Mouse (Mus musculus): ENCODE measurements around the gene Rpn1.
"Not testable (repeated sequence)": the region's sequence is repeated elsewhere in the genome, so short reads cannot be mapped to it uniquely, and the experiment has no call there.

The Rpn1 gene

DNA sequence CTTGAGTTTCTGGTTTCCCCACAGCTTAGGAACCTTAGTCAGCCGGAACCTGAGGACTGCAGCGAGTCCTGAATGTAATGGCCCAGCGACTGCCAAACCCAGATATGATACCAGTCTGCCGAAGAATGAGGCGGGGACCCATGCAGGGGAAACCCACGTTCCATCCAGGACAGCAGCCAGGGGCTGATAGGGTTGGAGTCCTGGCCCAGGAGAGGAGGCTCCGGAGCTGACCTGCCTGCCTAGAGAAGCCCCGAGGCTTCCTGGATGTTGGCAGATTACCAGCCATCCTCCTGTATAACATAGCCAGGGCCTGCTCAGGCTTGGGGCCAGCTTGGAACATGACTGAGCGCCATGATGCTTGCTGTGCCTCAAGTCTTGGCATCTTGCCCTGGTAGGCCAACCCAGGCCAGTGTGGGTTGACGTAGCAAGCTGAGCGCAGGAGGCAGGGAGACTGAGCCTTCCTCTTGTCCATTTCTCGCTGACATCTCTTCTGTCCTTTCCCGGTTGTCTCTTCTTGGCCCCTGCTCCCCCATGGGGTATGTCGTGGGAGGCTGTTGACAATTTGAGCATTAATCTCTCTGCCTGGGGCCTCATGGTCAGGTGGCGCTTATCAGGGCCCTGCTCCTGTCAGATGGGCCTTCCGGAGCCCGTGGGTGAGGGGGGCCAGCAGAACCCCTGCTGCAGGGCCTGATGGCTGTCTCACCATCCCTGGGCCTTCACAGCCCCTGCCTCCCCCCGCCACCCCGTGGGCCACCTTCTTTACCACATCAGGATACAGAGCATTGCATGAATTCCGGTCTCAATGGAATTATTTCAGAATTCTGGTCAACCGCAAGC is 32.3 kb downstream of the Rpn1 start:
- intact Hi-C loops (cut with DNase I), result no loop called here

DNA sequence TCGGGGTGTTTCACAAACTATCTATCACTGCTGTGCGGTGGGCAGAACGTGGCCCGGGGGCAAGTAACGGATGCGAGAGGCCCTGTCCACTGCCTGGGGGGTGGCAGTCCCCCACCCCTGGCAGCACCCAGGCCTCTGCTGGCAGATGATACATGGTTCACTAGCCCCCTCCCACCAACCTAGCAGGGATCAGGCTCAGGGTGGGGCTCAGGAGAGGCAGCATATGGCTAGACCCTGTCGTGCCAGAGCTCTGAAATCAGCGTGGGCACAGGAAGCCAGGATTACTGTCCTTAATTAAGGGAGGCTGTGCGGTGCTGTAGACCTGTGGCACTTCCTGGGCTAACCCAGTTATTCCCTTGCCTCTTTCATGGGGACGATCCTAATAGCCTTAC is 32.9 kb downstream of the Rpn1 start:
- intact Hi-C loops (cut with DNase I), result no loop called here

DNA sequence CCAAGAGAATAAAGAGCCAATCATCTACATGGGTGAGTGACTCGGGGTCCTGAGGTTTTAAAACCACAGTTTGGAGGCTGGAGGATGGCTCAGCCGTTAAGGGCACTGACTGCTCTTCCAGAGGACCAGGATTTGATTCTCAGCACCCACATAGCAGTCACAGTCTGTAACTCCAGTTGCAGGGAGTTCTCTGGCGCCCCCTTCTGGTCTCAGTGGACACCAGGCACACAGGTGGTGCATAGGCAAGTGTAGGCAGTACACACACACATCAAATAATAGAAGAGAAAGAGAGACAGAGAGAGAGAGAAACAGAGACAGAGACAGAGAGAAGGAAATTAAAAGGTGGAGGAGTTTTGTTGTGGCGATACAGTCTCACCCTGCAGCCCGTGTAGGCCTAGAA is 35.0 kb downstream of the Rpn1 start:
- intact Hi-C loops (cut with DNase I), result no loop called here

DNA sequence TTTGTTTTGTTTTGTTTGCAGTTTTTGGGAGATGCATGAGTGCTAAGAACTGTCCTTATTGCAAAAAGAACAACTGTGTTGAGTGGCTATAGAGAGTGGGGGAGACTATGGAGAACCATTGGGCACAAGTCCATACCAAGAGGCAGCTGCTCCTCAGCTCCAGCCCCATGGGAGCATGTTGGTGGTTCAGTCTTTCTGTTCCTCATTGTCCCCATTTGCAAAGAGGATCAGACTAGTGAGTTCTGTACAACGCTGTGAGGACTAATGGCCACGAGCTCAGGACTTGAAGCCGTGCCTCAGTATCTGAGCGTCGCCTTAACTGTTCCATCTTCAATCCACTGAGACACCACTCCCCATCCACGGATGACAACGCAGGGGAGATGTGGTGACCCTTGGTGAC is 36.5 kb downstream of the Rpn1 start:
- intact Hi-C loops (cut with DNase I), result loop anchor here (5.0 kb wide), 1 partner anchor 66 kb away; no protein-coding TSS in a partner anchor

DNA sequence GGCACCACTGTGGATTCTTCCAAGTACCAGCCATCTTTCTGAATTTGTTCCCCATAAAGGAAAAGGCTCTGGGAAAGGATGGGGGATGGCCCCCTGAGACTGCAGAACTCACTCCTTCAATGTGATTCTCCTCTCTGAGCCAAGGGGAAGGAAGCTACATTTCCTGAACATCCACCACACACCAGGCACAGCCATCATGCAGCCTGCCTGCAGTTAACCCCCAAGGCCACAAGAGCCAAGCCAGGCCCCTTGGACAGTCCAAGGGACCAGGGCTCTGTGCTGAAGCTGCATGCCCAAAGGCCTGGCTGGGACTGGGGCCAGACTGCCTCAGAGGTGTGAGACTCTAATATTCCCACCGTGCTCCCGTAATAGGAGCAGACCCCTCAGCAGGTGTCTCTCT is 37.5 kb downstream of the Rpn1 start:
- intact Hi-C loops (cut with DNase I), result loop anchor here (5.0 kb wide), 1 partner anchor 66 kb away; no protein-coding TSS in a partner anchor

DNA sequence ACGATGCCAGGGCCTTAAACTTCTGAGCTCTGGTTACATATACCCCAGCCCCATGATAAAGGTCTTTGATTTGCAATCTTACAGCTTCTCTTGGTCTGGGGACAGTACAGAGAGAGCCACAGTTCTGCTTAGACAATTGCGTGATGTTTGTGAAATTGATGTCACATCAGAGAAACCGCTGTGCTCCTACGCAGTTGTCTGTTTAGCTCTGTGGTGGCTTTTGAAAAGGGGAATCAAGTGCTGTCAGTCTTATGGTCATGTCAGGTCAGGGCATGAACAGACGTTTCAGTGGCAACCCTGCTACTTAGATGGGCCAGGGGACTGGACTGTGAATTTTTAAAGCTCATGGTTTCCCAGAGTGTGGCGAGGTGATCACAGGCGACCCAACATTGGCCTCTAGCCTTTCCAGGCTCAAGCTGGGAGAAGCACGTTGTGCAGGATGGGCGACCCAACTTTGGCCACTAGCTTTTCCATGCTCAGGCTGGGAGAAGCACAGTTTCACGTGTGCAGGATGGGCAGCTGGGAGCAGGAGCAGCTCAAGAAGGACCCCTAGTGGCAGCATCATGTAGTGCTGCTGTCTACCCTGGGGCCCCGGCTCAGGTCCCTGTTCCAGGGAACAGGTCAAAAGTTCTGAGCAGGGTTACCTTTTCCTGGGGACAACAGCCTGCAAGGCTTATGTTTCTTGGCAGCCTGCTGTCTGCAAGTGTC is 39.0 kb downstream of the Rpn1 start:
- intact Hi-C loops (cut with DNase I), result loop anchor here (5.0 kb wide), 1 partner anchor 64 kb away; no protein-coding TSS in a partner anchor

DNA sequence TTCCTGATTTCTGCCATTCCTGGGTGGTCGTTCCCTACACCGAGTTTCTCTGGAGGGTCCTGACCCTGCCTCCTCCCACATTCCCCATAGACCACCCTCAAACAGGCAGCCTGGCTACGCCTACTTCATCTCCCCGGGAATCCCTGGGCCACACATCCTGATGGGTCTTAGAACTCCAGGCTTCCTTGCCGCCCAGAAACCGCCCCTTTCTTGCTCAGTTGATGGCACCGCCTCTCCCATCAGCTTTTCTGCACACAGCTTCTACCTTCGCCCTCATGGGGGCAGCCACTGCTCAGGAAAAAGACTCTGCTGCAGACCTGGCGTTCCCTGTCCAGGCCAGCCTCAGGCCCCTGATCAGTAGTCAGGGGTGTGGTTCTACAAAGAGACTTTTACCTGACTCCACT is 39.6 kb downstream of the Rpn1 start:
- intact Hi-C loops (cut with DNase I), result loop anchor here (5.0 kb wide), 1 partner anchor 63 kb away; no protein-coding TSS in a partner anchor

DNA sequence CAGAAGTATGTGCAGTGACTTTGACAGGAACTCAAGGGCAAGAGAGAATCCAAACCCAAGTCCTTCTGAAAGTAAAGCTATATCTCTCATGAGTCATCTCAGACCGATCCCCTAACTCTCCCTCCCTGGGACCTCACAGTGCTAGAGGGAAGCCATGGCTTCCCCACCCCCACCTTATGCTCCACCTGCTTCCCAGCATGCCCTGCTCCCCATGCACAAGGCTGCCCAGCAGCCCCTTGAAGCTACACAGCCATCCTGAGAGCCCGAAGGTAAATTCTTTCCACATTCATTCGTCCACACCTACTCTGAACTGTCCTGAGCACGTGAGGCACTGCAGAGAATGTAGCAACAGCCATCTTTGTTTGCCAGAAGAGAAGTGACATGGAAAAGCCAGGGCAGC is 40.3 kb downstream of the Rpn1 start:
- intact Hi-C loops (cut with DNase I), result loop anchor here (5.0 kb wide), 1 partner anchor 63 kb away; no protein-coding TSS in a partner anchor

DNA sequence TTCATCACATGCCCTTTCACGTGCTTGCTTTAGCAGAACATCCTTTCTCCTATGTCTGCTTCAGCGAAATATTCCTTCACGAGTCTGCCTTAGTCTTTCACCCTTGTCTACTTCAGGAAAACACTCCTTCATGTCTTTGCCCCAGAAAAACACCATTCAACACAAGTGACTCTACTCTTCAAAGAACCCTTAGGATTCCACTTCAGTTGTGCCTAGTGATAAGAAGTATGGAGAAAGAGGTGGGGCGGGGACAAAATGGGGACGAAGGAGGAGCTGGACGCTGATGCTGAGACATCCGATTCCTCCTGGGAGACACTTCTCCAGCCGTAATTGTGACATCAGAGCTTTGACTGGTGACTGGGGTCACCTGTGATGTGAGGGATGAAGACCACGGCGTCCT is 41.5 kb downstream of the Rpn1 start:
- intact Hi-C loops (cut with DNase I), result not testable (repeated sequence)

DNA sequence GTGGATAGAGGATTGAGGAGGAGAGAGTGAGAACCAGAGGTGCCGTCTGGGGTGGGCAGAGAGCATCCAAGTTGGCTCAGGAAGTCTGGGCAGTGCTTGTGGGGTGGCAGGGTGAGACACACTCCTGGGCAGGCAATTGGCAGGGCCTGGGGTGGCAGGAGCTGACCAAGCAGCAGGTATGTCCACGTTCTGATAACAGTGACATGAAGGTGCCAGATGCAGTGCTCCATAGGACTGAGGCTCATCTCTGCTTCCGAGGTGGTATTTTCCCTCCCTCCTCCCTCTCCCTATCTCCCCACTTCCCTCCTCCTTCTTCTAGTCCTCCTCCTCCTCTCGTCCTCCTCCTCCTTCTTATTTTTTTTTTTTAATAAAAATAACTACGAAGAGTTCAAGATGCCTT is 47.2 kb downstream of the Rpn1 start:
- intact Hi-C loops (cut with DNase I), result no loop called here

DNA sequence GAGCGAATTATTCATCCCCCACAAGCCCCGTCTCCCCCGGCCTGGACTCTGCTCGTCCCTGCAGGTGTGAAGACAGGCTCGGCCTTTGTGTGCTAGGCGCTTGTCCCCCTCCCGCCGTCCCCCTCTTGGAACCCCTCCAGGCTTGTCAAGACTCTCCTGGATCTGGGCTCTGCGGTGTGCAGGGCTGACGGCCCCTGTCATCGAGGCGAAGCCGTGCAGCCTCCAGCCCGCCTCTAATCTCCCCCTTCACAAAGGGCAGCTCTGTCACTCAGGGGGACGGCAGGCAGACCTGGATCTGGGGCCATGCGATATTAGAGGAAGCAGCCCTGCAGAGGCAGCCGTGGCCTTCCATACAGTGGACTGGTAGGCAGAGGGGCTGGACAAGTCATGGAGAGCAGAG is 47.8 kb downstream of the Rpn1 start:
- intact Hi-C loops (cut with DNase I), result no loop called here

DNA sequence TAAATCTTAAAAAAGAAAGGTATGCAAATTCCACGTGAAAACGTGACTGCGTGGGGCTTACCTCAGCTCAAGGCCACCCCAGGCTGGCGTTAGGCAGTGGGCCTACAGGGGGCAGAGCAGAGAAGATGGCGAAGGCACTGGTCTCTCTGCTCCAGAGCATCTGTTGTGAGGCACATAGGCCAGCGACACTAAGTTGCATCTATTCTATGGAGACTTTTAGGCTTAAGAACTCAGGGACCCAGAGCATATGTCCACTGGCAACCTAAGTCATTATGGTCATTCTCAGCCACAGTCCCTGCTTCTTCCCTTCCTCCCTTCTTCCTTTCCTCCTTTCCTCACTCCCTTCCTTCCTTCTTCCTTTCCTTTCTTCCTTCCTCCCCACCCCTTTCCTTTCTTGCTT is 48.8 kb downstream of the Rpn1 start:
- intact Hi-C loops (cut with DNase I), result no loop called here

DNA sequence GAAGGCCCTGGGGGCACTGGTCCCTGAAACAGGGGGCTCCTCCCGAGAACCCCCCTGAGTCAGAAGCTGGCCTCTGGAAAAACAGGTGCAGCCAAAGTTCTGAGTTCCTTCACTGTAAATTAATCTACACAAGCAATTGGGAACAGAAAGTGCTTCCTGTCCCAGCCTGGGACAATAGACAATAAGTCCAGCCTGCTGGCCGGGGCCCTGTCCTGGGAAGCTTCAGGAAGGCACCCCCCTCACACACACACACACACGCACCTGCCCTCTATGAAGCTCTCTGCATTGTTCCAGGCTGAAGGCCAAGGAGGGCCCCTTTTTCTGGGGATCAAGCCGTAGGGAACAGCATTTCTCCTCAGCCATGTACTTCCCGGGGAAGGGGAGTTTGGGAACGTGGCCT is 49.6 kb downstream of the Rpn1 start:
- intact Hi-C loops (cut with DNase I), result no loop called here

DNA sequence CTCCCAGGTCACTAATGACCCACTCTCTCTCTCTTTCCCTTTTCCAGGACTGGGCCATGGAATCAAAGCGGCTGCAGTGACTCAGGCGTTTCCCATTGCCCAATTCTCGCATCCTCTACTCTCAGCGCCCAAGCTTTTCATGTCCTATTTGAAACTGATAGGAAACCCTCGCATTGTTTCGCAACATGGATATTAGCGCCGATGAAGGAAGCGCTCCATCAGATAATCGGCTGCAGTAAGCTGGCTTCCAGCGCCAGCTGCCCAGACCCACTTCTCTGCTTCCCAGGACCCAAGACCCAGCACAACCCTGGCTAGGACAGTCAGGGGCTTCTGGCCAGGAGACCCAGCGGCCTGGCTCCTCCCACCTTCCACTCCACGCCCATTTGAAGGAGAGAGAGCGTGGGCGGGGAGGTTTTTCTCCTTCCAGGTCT is 51.9 kb downstream of the Rpn1 start:
- intact Hi-C loops (cut with DNase I), result no loop called here

DNA sequence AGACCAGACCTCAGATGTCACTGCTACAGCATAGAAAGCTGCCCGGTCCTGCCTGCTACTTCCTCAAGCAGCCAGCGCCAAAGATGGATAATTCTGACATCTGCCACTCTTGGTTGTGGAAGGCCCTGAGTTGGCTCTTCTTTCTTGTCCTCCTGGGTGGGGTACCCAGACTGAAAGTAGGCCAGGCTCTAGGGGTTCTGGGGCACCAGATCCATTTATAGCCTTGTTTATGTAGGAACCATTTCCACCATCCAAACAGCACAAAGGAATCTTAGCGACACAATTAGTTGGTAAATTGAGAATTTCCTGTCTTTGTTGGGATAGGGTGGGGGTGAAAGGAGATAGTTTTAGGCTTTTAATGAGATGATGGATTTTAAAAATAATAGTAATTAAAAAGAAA is 54.2 kb downstream of the Rpn1 start:
- intact Hi-C loops (cut with DNase I), result no loop called here

DNA sequence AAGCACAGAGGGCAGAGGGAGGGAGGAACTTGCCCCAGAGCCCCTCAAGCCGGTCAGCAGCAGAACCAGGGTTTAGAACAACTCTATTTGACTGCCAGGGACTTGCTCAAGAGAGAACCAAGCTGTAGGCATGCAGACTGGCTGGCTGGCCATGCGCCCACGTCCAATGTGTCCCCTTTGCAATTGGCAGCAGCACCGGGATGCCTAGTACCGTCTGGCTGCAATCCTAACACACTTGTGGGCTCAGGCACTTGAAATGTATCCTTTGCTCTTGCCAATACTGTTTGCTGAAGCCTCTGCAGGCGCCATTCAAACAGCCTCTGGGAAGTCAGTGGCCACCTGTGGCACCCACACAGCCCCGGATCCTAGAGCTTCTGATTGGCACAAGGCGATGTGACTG is 56.0 kb downstream of the Rpn1 start:
- intact Hi-C loops (cut with DNase I), result no loop called here

DNA sequence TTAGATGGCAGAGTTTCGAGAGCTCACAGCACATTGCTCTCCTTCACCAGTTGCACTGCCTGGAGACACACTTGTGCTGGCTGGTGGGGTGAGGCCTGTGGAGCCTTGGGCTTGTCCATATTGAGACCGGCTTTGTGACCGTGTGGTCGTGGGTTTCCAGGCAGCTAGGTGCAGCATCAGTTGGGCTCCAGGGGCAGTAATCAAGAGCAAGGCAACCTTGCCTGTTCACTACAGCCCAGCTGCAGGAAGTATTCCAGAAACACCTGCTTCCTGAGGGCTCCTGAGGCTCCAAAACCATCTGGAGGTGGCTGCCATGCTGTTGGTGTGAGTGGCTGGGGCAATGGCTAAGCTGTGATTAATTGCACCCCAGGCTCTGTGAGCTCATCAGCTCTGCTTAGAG is 61.5 kb downstream of the Rpn1 start:
- intact Hi-C loops (cut with DNase I), result no loop called here

DNA sequence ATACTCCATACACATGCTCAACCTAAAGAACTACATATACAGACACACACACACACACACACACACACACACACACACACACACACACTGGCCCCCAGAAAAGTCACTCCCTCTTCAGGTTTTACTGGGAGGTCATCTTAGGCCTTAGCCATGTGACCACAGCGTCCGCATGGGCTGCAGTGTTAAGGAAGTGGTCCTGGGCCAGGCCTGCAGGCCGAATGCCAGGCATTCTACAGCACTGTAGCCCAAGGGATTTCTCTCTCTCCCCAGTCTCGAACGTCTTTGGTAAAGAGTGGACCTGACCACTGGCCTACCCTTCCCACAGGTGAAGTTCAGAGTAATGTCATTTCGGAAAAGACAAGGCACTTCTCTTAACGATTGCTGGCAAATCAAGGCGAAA is 62.3 kb downstream of the Rpn1 start:
- intact Hi-C loops (cut with DNase I), result no loop called here

DNA sequence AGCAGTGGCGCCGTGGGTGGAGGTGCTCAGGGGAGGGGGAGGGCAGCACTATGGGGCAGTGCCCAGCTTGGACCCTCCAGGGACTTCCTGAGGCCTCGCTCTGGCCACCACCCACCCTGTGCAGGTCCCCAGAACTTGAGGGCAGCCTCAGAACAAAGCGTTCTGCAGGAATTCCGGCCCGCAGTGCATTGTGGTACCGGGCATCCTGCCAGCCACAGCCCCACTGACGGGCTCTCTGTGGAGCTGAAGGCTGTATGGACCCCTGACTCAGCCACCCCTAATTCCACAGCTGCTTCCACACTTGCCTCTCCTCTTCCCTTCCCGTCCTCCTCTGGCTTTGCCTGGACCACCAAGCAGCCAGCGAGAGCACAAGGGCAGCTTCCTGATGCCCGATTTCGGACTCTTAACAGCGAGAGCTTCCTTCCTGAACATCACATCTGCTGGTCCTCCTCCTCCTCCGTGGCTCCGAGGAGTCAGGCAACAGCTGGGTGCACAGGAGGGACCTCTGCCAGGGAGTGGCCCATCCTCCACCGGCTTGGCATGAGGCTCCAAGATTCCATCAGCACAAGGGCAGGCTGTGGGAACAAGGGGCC is 63.2 kb downstream of the Rpn1 start:
- intact Hi-C loops (cut with DNase I), result no loop called here

DNA sequence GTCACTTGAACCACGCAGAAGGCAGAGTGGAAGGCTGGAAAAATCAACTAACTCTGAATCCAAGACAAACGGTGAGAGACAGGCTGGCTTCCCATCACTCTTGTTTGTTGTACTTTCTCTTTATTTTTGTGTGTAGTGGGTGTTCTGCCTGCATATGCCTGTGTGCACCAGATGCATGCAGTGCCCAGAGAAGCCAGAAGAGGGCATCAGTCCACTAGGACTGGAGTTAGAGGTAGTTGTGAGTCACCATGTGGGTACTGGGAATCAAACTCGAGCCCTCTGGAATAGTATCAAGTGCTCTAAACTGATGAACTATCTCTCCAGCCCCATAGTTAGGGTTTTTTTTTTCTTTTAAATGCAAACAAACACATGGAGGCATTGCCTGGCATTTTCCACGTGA is 67.1 kb downstream of the Rpn1 start:
- intact Hi-C loops (cut with DNase I), result no loop called here

DNA sequence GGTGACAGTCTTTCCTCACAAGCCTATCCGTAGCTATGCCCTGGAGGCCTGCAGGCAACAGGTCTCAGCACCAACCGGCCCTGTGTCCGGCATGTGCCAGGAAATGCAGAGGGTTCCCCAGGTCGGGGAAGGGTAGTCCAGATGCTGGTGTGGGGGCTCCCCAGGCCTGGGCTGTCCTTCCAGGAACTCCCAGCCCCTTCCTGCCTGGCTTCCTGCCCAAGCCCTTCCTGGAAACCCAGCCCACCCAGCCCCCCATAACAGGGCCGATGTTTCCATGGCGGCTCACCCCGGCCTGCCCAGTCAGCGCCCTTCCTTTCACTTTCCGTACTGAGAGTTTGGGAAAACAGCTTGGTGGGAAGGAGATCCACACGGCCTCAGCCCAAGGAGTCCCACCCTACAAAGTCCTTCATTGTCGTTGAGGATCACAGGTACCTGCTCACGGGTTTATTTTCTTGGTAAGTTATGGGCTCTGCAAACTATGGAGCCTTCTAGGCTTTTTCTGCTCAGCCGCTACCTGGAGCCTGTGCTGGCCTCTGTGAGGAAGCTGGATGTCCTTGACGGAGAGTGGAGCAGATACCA is 67.9 kb downstream of the Rpn1 start:
- intact Hi-C loops (cut with DNase I), result no loop called here

DNA sequence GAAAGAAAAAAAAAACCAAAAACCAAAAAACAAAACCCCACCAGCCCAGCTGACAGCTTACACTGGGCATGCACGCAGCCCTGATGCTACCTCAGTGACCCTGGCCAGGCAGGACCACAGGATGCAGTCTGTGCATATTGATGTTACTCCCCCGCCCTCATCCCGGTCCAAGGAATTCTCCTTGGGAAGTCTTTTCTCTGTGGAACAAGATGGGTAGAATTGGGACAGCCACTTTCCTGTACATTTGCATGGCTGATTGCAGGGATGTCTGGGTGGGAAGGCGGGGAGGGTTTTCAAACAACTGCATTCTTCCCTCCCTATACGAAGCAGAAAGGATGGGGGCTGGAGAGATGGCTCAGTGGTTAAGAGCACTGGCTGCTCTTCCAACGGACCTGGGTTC is 68.7 kb downstream of the Rpn1 start:
- intact Hi-C loops (cut with DNase I), result no loop called here
